Mouse (Mus musculus): Measurements from ENCODE around the gene Camp. TPM values are rescaled to one million over a fixed set of nuclear protein-coding genes. Genes with fewer than 3 reads are reported as not detected.
A peak's percentile ranks its signal among the peaks of the same experiment; 100 is the strongest.

Gene Camp
- polyA plus RNA-seq, 1 experiment from 2014 or later: 2.1 TPM

DNA sequence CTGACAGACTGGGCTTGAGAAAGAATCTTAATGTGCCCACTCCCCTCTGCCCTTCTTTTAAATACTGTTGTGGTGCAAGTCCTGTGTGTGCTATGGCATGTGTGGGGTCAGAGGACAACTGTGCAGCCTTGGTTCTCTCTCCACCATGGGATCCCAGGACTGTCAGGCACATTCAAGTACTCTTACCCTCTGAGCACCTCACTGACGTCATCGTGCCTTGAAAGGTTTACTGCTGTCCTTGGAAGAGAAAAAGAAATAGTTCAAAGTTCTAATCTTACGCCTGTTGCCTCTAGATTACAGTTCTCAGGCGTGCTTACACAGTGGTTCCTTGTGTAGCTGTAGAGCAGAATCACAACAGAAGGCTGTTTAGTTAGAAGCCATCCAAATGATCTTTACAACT lies 36.8 kb upstream of the Camp start:
- H3K27me3 ChIP-seq (ENCODE audit: control insufficient read depth, insufficient read depth, low read length): no peaks in the 10 kb centered on the region
- no peak overlapping the region for H3K4me3 ChIP-seq (ENCODE audit: low read length)
- H3K4me1 ChIP-seq (ENCODE audit: control insufficient read depth, insufficient read depth, low read length): no peaks in the 10 kb centered on the region
- no peak for ATAC-seq (replicated peaks; ENCODE audit: extremely low read depth, insufficient read depth, low FRiP score)
- H3K27ac ChIP-seq (ENCODE audit: low read length): no peak overlapping the region
- H3K9ac ChIP-seq (ENCODE audit: low read length): no peak overlapping the region
- H3K9me3 ChIP-seq (replicated peaks; ENCODE audit: control insufficient read depth, low read length): no peaks in the 10 kb centered on the region
- H3K36me3 ChIP-seq (ENCODE audit: control insufficient read depth, insufficient read depth): peaks cover 82% of the 10 kb centered on the region
- no peak overlapping the region for H3K4me2 ChIP-seq (ENCODE audit: low read depth, low read length)
- 58% methylated on average over 4 of the region's 4 CpGs for WGBS

DNA sequence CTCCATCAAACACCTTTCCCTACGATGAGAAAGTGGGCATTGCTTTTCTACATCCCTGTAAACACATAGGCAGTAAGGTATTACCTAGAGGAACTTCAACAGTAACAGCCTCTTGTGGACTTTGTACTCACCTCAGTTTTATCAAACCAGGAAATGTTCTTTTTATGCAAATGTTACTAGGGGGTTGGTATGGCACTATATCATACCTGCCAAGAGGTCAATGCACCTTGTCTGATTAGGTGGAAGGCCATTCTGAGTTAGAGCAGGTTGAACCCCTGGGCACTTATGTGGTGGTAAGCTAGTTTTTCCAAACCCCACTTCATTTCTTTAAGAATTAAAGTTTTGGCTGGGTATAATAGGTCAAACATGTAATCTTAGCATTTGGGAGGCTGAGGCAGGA lies 29.9 kb upstream of the Camp start:
- no peak overlapping the region for H3K4me3 ChIP-seq (ENCODE audit: low read length)
- H3K4me1 ChIP-seq (ENCODE audit: control insufficient read depth, insufficient read depth, low read length): peaks cover 13% of the 10 kb centered on the region
- no peak overlapping the region for H3K27ac ChIP-seq (ENCODE audit: low read length)
- 90% methylated on average over 1 of the region's 1 CpGs for WGBS
- H3K9ac ChIP-seq (ENCODE audit: low read length): no peak overlapping the region
- no peaks in the 10 kb centered on the region for H3K9me3 ChIP-seq (replicated peaks; ENCODE audit: control insufficient read depth, low read length)
- no peak for ATAC-seq (replicated peaks; ENCODE audit: extremely low read depth, insufficient read depth, low FRiP score)
- peaks cover 52% of the 10 kb centered on the region for H3K36me3 ChIP-seq (ENCODE audit: control insufficient read depth, insufficient read depth)
- no peaks in the 10 kb centered on the region for H3K27me3 ChIP-seq (ENCODE audit: control insufficient read depth, insufficient read depth, low read length)
- no peak overlapping the region for H3K4me2 ChIP-seq (ENCODE audit: low read depth, low read length)

DNA sequence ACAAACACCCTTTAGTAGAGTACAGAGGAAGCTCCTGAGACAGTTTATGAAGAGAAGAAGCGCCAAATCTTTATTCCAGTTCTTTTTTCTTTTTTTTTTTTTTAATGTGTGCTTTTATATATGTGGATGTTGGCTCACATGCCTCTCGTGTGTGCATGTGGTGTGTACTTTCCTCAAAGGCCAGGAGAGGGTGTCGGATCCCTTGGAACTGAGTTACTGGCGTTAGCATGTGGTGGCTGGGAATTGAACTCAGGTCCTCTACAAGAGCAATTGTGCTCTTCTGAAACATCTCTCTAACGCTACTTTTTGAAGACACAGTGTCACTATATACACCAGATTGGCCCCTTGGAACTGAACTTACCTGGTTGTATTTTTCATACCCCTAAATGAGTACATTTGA lies 28.2 kb upstream of the Camp start:
- Histone ChIP-seq H3K9ac (ENCODE audit: low read length) (peak overlapping the region; percentile 98; the same call in 1 of the 2 replicates), H3K9me3 (replicated peaks; ENCODE audit: control insufficient read depth, low read length) (no peaks in the 10 kb centered on the region), H3K27ac (ENCODE audit: low read length) (no peak overlapping the region), H3K4me2 (ENCODE audit: low read depth, low read length) (peak overlapping the region; percentile 84), H3K36me3 (ENCODE audit: control insufficient read depth, insufficient read depth) (peaks cover 37% of the 10 kb centered on the region), H3K4me3 (ENCODE audit: low read length) (peak overlapping the region; percentile 97; the same call in 1 of the 2 replicates), H3K27me3 (ENCODE audit: control insufficient read depth, insufficient read depth, low read length) (no peaks in the 10 kb centered on the region), H3K4me1 (ENCODE audit: control insufficient read depth, insufficient read depth, low read length) (peaks cover 13% of the 10 kb centered on the region)
- 88% methylated on average over 5 of the region's 5 CpGs for WGBS
- no peak for ATAC-seq (replicated peaks; ENCODE audit: extremely low read depth, insufficient read depth, low FRiP score)

DNA sequence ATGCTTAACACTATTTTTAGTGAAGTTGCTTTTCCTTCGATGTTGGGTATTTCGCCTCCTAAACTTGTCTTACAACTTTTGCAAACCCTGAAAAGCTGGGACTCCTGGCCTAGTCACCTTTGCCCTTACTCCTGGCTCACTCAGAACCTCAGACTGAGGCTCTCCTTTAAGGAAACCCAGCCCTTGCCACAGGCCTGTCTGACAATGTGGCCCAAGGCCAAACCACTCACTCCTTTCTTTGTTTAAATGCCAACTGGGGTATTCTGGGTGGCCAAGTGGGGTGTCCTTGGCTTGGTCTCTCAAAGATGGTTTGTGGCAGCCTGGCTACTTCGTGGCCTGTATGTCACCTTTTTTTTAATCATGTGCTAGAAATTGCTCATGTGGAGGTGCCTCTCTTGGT lies 27.3 kb upstream of the Camp start:
- peak overlapping the region; percentile 84 for H3K4me2 ChIP-seq (ENCODE audit: low read depth, low read length)
- 3% methylated on average over 3 of the region's 3 CpGs for WGBS
- no peaks in the 10 kb centered on the region for H3K27me3 ChIP-seq (ENCODE audit: control insufficient read depth, insufficient read depth, low read length)
- peak overlapping the region; percentile 97 for H3K4me3 ChIP-seq (ENCODE audit: low read length)
- H3K36me3 ChIP-seq (ENCODE audit: control insufficient read depth, insufficient read depth): peaks cover 33% of the 10 kb centered on the region
- ATAC-seq (replicated peaks; ENCODE audit: extremely low read depth, insufficient read depth, low FRiP score): no peak
- peak overlapping the region; percentile 98 for H3K9ac ChIP-seq (ENCODE audit: low read length)
- peaks cover 13% of the 10 kb centered on the region for H3K4me1 ChIP-seq (ENCODE audit: control insufficient read depth, insufficient read depth, low read length)
- peak overlapping the region; percentile 93 for H3K27ac ChIP-seq (ENCODE audit: low read length)
- H3K9me3 ChIP-seq (replicated peaks; ENCODE audit: control insufficient read depth, low read length): no peaks in the 10 kb centered on the region

DNA sequence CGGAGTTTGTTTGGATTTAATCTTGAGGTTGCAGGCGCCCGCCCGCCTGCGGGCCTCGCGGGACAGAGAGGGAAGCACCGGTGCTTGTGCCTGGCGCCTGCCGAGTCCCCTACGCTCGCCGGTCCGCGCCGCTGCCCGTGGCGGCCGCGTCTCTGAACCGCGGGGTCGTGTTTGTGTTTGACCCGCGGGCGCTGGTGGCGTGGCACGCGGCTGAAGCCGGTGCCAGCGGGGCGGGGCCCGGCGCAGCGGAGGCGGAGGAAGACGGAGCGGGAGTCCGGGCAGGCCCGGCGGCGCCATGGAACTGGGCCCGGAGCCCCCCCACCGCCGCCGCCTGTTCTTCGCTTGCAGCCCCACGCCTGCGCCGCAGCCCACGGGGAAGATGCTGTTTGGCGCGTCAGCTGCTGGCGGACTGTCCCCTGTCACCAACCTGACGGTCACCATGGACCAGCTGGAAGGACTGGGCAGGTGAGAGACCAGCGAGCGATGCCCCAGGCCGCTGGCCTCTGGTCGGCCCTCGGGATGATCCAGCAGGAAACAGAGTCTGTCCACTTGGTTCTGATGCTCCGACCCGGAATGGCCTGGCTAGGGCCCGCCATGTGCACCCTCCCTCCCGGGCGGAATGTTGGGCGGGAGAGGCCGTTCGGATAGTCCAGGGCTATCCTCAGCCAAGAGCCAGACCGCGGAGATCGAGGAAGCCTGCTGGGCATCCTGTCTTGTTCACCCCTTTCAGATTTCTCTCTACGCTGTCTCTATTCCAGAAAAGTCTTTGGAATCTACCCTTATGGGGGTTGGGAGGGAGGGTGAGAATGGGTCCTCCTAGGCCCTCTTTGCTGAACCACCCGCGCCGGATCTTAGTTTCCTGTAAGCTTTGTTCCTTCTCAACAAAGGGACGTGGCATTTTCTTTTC lies 26.5 kb upstream of the Camp start:
- Histone ChIP-seq H3K9ac (ENCODE audit: low read length) (peak overlapping the region; percentile 98), H3K4me1 (ENCODE audit: control insufficient read depth, insufficient read depth, low read length) (peaks cover 13% of the 10 kb centered on the region), H3K27me3 (ENCODE audit: control insufficient read depth, insufficient read depth, low read length) (no peaks in the 10 kb centered on the region), H3K36me3 (ENCODE audit: control insufficient read depth, insufficient read depth) (peaks cover 26% of the 10 kb centered on the region), H3K4me3 (ENCODE audit: low read length) (peak overlapping the region; percentile 97), H3K4me2 (ENCODE audit: low read depth, low read length) (peak overlapping the region; percentile 84), H3K27ac (ENCODE audit: low read length) (peak overlapping the region; percentile 93), H3K9me3 (replicated peaks; ENCODE audit: control insufficient read depth, low read length) (no peaks in the 10 kb centered on the region)
- WGBS: under 1% methylated on average over 75 of the region's 76 CpGs
- ATAC-seq (replicated peaks; ENCODE audit: extremely low read depth, insufficient read depth, low FRiP score): peak; percentile 81

DNA sequence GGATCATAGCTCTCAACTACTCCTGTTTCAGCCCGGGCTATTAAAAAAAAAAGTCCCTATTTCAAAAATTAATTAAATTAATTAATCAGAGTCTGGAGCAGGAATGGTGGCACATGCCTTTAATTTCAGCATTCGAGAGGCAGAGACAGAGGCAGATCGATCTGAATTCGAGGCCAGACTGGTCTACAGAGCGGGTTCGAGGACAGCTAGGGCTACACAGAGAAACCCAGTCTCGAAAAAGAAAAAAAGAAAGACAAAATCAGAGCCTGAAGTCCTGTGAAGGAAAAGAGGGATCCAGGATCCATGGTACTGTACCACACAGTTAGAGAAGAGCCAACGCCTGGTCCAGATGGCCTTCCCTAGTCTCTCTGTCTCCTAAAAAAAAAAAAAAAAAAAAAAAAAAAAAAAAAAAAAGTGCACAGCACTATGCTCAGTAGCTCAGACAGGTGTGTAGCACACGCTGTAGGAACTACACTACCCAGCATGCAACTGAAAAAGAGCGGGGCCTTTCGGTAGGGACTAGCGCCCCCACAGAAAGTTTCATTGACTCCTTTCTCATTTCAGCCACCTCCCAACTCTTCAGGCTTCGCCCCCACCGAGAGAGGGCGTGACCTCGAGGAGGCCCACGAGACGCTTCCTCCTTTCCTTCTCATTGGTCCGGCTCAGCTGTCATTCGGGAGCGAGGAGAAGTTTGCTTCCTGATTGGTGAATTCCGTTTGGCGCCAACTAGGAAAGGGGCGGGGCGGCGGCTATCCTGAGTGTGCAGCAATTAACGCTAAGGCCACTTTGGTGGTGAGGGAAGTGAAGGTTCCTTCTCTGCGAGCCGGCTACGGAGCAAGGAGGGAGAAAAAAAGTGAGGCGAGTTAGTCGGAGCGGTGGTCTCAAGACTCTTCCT lies 25.6 kb upstream of the Camp start, which contains the start of gene Cdc25a:
Gene Cdc25a (plus strand): TSS at position 783 of the 895 bp plus-strand sequence.
- H3K9me3 ChIP-seq (replicated peaks; ENCODE audit: control insufficient read depth, low read length): no peaks in the 10 kb centered on the region
- peak within 1 kb of the TSS; percentile 93 for H3K27ac ChIP-seq (ENCODE audit: low read length)
- WGBS: 5% methylated on average over 33 of the region's 33 CpGs
- H3K4me3 ChIP-seq (ENCODE audit: low read length): peak within 1 kb of the TSS; percentile 97
- peaks cover 17% of the 10 kb centered on the region for H3K36me3 ChIP-seq (ENCODE audit: control insufficient read depth, insufficient read depth)
- H3K27me3 ChIP-seq (ENCODE audit: control insufficient read depth, insufficient read depth, low read length): no peaks in the 10 kb centered on the region
- peaks cover 13% of the 10 kb centered on the region for H3K4me1 ChIP-seq (ENCODE audit: control insufficient read depth, insufficient read depth, low read length)
- peak within 1 kb of the TSS; percentile 98 for H3K9ac ChIP-seq (ENCODE audit: low read length)
- ATAC-seq (replicated peaks; ENCODE audit: extremely low read depth, insufficient read depth, low FRiP score): peak; percentile 93
- H3K4me2 ChIP-seq (ENCODE audit: low read depth, low read length): peak within 1 kb of the TSS; percentile 84

DNA sequence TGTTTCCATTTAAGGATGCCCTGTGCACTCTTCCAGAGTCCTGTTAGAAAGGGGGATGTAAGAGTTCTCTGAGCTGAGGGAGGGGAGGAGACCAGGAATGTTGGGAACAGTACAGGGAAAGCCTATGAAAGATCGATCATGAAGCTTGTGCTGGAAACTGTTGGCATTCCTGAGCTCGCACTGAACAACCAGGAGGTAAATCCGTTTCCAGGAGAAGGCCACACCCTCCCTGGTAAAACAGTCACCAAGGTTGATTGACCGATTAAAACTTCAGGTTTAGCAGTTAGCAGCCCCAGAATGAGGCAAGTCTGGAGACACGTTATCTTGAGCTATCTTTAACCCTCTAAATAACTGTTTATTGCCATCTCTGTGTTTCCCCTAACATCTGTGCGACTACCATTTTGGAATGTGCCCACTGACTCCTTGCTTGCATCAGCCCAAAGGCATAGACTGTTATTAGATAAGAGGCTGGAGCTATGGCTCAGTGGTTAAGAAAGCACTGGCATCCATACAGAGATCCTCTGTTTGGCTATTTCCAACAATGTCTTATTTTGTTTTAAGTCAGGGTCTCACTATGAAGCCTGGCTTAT lies 21.7 kb upstream of the Camp start:
- Histone ChIP-seq H3K36me3 (ENCODE audit: control insufficient read depth, insufficient read depth) (no peaks in the 10 kb centered on the region), H3K27me3 (ENCODE audit: control insufficient read depth, insufficient read depth, low read length) (no peaks in the 10 kb centered on the region), H3K4me2 (ENCODE audit: low read depth, low read length) (no peak overlapping the region), H3K4me3 (ENCODE audit: low read length) (no peak overlapping the region), H3K4me1 (ENCODE audit: control insufficient read depth, insufficient read depth, low read length) (no peaks in the 10 kb centered on the region), H3K27ac (ENCODE audit: low read length) (no peak overlapping the region), H3K9ac (ENCODE audit: low read length) (no peak overlapping the region), H3K9me3 (replicated peaks; ENCODE audit: control insufficient read depth, low read length) (no peaks in the 10 kb centered on the region)
- 33% methylated on average over 6 of the region's 6 CpGs for WGBS
- ATAC-seq (replicated peaks; ENCODE audit: extremely low read depth, insufficient read depth, low FRiP score): no peak

DNA sequence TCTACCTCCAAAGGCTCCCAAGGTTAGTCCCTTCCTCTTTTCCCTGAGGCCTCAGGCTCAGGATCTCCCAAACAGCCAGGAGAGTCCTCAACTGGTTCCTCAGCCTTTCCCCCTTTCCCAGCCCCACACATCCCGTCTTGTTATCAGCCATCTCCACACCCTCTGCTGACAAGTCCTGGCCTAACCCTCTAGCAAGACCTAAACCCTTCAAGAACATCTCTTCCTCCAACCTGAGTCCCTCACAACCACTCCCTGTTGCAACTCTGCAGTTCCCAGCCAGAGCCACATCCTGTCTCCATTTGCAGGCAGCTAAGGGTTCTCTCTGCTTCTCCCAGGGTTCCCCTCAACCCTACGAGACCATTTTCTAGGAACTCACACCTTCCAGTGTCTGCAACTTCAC lies 16.8 kb upstream of the Camp start:
- no peak for ATAC-seq (replicated peaks; ENCODE audit: extremely low read depth, insufficient read depth, low FRiP score)
- H3K4me3 ChIP-seq (ENCODE audit: low read length): no peak overlapping the region
- H3K27me3 ChIP-seq (ENCODE audit: control insufficient read depth, insufficient read depth, low read length): no peaks in the 10 kb centered on the region
- 36% methylated on average over 2 of the region's 2 CpGs for WGBS
- no peak overlapping the region for H3K4me2 ChIP-seq (ENCODE audit: low read depth, low read length)
- H3K36me3 ChIP-seq (ENCODE audit: control insufficient read depth, insufficient read depth): no peaks in the 10 kb centered on the region
- peaks cover 6% of the 10 kb centered on the region; the same call in 1 of the 2 replicates for H3K4me1 ChIP-seq (ENCODE audit: control insufficient read depth, insufficient read depth, low read length)
- no peaks in the 10 kb centered on the region for H3K9me3 ChIP-seq (replicated peaks; ENCODE audit: control insufficient read depth, low read length)
- H3K27ac ChIP-seq (ENCODE audit: low read length): no peak overlapping the region
- H3K9ac ChIP-seq (ENCODE audit: low read length): no peak overlapping the region
